Mouse (Mus musculus) heart, adult 18-20 months (tissue): ENCODE data around the gene Pdia3. TPM values are rescaled to one million over a fixed set of nuclear protein-coding genes. Genes with fewer than 3 reads are reported as not detected.
A peak's percentile ranks its signal among the peaks of the same experiment; 100 is the strongest.
"Not testable (repeated sequence)": the region's sequence is repeated elsewhere in the genome, so short reads cannot be mapped to it uniquely, and the experiment has no call there.

Experiments used
- DNase-seq, 2 experiments: peaks; one replicate each; pipeline ENCODE4 v3.0.0; 2021 to 2022; ENCODE audit warnings: mixed read lengths in 1 of 2
- total RNA-seq, 2 experiments: library from RNA; stranded (reverse); gene quantifications; 2 replicates each; pipeline ENCODE4 v1.2.3; 2021

The Pdia3 gene
- total RNA-seq, 2 experiments from 2014 or later, result 113 to 144 TPM

DNA sequence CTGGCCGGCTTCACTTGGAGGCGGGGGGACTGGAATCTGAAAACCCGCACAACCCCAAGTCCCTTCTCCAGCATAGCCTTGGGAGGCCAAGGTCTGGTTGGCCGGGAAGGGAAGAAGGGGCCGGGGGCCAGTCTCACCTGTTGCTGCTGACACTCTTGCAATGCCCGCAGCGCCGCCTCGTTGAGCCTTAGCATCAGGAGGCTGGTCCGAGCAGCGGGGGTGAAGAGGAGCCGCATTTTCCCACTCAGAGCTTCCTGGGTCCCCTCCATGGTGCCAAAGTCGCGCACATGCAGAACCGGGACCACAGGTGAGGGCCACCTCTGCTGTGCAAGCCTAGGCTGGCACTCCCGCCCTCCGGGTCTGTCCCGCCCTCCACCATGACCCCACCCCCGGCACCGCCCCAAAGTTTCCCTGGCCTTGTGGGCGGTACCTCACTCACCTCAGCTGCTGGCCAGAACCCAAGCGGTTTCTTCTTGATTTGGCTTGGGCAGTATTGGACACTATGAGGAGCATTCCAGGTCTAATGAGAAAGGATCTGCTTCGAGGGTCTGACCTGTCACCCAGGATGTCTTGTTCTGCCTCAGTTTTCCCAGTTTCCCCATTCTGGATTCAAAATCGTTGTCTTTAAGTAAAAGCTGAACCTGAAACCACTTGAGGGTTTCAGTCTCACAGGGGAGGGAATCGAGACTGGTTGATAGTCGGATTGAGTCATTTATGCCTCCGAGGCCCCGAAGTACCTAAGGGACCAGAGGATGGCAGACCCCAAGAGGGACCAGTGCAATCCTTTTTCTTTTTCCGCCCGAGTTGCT lies 28.9 kb downstream of the Pdia3 start:
- DNase-seq, result peak; percentile 74 to 86

DNA sequence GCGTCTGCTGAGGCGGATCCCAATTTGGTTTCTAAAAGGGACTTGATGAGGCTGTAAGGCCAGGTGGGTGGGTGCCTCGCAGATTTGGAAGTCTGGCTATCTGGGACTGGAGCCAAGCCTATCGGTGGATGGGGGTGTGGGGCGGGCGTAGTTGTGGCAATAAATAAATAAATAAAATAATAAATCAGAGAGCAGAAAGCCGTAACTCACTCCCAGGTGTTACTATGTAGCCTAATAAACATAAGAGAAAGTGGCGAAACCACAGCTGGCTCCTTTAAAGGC lies 29.4 kb downstream of the Pdia3 start:
- DNase-seq, result no peak

DNA sequence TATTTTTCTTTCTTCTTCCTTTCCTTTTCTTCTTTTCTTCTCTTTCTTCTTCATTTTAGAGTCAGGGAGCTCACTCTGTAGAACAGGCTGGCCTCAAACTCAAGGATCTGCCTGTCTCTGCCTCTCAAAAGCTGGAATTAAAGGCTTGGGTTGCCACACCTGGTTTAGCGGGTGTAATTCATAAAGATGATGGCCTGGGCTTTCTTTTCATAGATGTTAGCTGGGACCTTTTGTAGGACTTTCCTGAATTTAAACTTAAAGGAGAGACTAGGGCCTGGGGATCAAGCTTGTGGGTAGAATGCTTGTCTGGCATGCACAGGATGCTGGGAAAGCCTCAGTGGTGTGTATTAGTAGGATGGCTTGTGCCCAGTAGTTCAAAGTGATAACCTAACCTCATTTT lies 30.6 kb downstream of the Pdia3 start, which contains the start of gene Ell3:
Ell3 (minus strand) TSS at position 101 of the 400 bp plus-strand sequence.
- DNase-seq, result no peak

DNA sequence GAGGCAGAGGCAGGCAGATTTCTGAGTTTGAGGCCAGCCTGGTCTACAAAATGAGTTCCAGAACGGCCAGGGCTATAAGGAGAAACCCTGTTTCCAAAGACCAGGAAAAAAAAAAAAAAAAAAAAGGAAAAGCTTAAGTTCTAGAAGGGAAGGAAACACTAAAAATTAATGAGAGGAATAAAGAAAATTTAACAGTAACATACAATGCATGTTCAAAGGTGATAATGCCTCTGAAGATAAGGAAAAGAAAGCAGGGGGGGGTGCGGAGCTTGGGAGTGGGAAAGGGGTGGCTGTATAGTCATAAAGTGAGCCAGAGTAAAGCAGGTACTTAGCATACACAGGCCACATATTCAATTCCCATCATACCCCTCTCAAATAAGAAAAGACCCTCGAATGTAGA lies 31.5 kb downstream of the Pdia3 start:
- DNase-seq, result no peak

DNA sequence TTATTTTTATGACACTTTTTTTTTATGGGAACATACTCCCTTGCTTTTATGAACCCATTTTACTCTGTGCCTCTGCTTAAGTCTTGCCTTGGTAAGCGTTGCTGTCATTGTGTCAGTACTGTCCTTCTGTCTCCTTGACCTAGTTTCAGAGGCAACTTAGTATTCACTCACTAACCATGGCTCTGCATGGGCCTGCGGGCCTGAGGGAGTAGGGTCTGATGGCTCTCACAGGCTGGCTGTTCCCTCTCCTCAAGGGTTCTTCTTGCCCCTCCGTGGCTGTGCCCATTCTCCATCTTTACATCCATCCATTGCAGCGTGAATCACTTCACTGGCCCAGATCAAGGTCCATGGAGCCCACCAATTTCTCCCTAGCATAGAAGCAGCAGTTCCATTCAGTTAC lies 32.9 kb downstream of the Pdia3 start:
- no peak for DNase-seq

DNA sequence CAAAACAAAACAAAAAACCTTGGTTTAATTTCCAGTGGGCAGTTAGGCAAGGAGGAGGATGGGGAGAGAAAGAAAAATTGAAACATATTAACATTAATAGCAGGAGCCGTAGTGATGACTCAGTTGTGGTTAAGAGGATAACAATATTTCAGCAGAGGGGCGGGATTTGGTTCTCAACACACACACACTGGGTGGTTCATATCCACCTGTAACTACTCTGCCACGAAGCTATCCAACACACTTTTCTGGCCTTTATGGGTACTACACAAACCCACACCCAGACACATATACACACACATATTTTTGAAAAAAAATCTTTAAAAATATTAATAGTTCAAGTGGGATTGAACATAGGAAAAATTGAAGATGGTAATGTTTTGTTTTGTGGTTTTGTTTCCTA lies 33.4 kb downstream of the Pdia3 start:
- DNase-seq, result no peak

DNA sequence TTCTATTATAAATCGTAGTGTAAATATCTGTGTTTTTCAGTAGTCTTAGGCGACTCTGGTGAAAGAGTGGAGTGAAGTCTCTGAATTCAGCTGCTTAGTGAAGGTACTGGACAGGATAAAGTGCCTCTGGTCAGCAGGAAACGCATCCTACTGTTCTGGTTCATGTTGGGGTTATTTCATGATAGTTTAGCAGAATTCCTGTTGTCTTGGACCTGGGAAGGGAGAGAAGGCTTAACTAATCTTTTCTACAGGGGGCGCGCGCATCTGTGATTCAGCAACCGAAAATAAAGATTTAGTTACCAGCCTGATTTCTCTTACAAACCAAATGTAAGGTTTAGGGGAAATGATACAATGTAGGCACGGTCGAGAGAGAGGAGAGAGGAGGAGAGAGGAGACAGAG lies 34.6 kb downstream of the Pdia3 start:
- DNase-seq, result peak; percentile 58 to 79

DNA sequence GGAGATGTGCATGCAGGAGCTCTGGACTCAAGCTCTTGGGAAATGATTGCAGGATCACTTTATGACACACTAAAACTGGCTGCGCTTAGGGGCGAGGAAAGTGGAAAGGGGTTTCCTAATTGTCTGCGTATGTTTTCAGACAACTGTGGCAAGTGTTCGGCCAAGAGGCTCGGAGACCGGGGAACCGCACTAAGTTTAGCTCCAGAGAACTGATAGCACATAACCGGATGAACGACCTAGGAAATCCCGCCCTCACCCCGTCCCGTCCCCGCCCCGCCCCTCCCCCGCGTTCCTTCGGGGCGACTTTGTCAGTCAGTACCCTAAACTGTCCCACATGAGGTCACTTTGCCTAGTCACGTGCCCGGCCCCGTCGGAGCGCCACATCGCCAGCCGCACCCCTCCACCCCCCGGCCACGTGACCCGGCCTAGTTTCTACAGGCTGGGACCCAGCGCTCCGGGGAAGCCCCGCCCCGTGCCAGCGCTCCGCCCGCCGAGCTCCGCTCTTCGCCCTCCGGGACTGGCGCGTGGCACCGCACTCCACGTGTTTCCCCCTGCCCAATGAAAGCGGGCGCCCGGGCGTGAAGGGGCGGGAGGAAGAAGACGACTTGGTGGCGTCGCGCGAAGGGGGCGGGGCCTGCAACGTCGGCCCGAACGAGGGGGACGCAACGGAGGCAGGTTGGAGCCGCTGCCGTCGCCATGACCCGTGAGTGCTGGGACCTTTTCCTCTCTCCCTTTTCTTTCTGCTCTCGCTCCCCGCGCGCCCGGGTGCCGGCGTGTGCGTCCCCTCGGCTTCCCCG lies 35.4 kb downstream of the Pdia3 start, which contains the start of gene Serf2:
Serf2 (plus strand) TSS at position 457 of the 797 bp plus-strand sequence.
- DNase-seq, result peak; percentile 99 to 100

DNA sequence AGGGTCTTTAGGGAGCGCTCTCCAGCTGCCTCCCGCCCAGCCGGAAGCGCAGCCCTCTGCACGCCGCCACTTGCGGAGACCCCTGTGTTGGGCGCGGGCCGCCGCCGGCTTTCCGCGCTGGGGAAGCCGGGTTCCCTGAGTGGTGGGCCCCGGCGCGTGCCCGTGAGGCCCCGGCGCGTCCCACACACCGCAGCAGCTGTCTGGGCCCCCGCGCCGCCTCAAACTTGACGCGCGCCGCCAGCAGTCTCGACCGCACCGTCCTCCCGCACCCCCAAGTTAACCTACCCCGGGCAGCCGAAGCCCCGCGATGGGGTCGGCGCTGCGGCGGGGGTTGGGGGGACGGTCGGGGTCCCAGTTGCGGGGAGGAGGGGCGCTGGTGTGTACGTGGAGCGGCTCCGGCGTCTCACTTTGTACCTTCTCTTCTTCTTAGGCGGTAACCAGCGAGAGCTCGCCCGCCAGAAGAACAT lies 36.0 kb downstream of the Pdia3 start:
- DNase-seq, result peak in 1 of 2 experiments; percentile 47

DNA sequence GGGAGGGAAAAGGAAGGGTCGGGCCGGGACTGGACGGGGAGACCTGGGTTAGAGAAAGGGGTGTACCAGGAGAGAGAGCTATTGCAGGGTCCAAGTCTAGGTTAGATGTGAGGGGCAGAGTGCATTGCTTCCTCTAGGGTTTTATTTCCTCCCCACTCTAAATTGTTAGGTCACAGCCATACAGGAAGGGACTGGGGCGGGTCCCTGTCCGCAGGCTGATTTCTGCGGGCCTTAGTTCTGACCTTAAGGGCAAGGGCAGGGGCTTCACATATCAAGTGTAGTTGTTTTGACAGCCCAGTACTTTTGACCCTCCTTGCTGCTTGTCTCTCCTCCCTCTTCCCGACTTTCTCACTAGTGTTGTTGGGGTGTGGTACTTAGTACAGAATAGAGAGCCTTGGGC lies 36.5 kb downstream of the Pdia3 start:
- DNase-seq, result peak in 1 of 2 experiments; percentile 48

DNA sequence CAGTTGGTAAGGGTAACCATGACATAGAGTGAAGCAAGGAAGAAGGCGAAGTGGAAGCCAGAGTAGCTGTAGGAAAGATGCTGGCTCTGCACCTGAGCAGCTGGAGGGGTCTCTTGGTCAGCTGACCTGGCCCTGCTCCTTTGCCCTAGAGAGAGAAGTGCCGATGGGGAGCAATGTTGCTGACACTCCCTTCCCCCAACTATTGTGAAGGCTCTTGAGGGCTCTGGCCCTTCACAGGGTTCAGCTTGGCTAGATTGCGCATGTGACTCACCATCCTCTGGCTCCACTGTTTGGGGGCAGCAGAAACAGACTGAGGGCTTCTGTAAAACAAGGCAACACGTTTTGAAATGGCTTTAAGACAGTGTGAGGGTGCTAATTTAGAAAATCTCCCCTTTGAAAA lies 38.8 kb downstream of the Pdia3 start:
- DNase-seq, result no peak

DNA sequence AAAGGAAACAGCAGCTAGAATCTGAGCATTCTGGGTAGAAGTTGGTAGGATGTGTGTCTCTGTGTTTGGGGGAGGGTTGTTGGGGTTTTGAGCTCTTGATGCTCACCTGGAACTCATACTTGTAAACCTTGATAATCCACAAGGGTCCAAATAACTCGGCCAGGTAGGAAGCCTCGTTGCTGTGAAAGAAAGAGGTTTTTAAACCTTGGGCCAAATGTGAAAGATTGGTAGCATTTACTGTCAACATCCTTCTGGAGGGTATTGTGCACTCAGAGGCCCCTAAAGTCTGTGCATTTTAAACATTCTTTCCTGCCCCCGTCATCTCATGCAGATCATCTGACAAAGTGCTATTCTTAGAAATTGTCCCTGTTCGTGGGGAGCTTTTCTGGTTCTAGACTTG lies 39.4 kb downstream of the Pdia3 start, which contains the start of gene Hypk:
Hypk (plus strand) TSS at position 301 of the 400 bp plus-strand sequence.
- no peak for DNase-seq

DNA sequence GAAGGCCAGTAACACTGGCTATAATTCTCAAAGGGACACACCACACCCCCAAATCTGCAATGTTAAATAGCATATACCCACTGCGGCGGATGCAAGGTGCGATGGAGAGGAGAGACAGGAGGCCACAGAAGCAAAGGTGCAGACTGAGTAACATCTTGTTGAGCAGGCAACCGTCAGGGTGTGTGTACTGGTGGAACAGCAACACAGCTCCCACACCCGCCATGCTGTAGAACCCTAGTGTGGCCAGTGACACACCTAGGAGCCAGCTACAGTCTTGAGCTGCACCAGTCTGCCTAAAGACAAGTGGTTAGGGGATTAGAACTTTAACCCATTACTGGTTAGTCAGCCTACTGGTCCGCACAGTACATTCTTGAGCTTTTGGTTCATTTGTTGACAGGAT lies 40.3 kb downstream of the Pdia3 start:
- DNase-seq, result no peak

DNA sequence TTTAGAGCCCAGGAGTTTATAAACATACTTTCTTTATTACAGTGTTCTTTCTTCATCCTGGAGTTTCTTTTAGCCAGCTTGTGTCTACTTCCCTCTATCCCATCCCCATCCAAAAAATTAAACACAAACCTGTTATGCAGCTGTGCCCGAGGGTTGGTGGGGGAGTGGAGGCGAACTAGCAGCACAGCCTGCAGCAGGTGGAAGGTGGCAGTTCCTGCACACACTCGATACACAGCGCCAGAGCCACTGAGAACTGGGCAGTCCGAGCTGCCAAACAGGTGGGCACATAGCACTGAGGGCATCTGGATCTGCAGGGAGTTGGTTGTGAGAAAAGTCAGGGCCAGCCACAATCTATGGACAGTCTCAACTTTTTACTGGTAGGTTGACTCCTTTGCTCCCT lies 42.0 kb downstream of the Pdia3 start:
- DNase-seq, result no peak

DNA sequence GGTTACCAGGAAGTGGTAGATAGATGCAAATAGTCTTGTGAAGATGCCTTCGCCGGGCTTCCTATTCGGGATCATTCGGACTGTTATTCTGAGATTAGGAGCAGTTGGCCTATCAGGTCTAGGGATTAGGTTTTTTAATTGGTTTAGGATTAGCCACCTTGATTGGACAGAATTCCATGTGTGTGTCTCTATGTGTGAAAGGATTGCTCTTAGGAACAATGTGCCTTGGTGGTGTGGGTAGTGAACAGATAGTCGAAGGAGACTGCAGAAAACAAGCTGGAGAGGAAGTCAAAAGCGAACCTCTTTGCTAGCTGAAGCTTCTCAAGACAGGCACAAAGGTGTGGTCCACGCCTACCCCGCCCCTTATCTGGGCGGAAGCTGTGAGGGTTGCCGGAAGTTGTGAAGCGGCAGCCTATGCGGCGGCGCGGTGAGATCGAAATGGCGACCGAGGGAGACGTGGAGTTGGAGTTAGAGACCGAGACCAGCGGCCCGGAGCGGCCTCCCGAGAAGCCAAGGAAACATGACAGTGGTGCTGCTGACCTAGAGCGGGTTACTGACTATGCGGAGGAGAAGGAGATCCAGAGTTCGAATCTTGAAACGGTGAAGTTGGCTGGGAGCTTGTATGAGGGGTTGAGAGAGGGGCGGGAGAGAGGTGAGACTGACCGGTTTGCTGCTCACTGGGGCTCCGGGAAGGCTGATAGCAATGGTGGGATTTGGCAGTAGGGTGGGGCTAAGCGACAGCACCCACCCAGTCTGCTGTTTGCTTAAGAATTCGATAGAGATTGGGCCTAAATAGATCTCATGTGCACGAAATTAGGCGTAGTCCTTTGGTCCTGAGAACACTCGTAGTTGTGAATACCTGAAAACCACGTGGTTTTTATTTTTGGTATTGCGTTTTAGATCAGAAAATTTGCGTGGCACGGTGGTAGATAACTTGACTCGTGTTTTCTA lies 43.4 kb downstream of the Pdia3 start, which contains the start of gene Serinc4:
Serinc4 (minus strand) TSS at position 90 of the 951 bp plus-strand sequence.
- peak; percentile 88 to 89 for DNase-seq

DNA sequence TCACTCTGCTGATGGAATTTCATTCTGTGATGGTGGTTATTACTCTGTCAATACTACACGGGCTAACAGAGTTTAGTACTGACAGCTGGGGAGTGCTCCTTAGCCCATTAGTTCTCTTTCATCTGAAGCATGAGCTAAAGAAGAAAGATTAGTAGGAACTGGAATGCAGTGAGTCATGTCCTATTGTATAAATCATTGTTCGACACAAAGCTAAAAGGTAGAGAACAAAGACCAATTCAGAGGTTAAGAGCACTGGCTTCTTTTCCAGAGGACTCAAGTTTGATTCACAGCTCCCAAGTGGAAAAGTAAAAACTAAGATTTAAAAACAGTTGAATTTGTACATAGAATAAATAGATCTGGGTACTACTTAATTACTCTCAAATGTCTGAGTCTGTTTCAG lies 46.5 kb downstream of the Pdia3 start:
- no peak for DNase-seq

DNA sequence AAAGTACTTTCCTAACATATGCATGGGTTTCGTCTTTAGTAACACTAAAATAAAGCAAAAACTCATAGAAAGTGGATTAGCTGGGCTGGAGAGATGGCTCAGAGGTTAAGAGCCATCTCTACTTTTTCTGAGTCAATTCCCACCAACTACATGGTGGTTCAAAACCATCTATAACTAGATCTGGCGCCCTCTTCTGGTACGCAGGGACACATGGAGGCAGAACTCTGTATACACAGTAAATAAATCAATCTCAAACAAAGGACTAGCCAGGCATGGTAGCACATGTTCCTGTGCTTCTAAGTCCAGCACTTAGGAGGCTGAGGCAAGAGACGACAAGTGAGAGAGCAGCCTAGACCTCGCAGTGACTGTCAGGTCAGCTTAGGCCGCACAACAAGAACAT lies 55.4 kb downstream of the Pdia3 start:
- not testable (repeated sequence) for DNase-seq

DNA sequence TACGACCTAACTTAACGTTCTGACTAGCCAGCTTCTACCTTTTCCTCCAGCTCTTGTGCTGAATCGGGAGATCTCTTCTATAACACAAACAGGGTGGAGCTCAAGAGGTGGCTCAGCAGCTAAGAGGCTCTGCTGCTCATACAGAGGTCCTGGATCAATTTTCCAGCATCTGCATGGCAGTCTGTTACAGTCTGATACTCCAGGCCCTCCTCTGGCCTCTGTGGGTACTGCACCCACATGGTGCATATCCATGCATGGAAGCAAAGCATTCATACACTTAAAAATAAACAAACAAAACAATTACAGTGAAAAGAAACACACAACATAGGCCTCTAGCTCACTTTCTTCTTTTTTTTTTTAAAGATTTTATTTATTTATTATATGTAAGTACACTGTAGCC lies 59.2 kb downstream of the Pdia3 start:
- not testable (repeated sequence) for DNase-seq

DNA sequence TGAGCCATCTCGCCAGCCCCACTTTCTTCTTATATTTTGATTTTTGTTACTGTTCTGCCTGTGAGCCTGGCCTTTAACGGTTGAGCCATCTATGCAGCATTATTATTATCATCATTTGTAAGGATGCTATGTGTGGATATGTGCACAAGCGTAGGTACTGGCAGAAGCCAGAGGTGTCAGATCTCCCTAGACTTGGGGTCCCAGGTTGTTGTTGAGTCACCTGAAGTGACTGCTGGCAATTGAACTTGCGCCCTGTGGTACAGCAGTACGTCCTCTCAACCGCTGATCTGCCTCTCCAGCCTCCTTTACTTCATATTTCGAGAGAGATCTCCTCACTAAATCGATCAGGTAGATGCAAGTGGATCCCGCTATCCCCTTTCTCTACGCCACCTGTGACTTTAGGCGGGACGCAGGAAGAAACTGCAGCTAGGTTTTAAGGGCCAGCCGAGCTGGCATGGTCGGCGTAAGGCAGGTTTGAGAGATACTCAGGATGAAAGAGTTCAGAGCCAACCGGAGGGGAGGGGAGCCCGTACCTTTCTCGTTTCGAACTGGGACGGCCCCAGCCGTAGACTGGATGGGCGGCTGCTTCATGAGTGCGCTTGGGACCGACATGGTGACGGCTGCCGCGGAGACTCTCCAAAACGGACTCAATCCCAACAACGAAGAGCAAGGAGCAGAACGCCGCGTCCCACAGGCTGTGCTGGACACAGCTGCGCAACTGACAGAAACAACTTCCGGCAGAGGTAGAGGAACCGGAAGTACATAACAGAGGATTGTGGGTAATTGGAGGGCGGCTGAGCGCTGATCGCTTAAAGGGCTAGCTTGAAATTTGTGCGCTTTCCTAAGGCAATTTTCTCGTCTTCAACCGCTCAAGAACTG lies 60.0 kb downstream of the Pdia3 start, which contains the start of gene Mfap1b:
Mfap1b (minus strand) TSS at position 767 of the 879 bp plus-strand sequence.
- peak; percentile 88 to 92 for DNase-seq

DNA sequence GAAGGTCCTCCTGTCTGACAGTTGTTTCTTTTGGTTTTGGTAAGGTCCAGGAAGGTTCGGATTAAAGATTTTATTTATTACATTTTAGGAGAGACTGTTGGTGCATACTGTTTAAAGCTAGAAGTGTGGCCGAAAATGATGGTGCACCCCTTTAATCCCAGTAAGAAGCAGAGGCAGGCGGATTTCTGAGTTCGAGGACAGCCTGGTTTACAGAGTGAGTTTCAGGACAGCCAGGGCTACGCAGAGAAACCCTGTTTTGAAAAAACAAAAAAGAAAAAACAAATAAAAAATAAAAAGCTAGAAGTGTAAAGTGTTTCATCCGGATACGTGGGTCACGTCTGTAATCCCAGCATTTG lies 60.6 kb downstream of the Pdia3 start:
- DNase-seq, result no peak

DNA sequence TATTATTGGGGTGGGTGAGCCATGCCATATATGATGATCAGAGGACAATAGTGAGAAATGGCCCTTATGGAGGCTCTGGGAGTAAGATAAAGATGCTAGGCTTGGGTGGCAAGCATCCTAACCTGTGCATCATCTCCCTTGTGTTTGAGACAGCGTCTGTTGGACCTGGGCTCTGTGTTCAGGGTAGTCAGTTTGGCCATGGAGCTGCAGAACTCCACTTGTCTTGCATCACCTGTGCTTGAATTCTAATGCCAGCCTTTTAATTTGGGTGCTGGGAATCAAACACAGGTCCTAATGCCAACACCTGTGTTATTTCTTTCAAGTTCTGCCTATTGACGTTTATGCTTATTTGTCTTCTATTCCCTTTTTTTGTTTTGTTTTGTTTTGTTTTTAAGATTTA lies 61.7 kb downstream of the Pdia3 start:
- not testable (repeated sequence) for DNase-seq
